Mouse (Mus musculus) C2C12 (cell line): ENCODE measurements around the gene Prox2. TPM values are rescaled to one million over a fixed set of nuclear protein-coding genes. Genes with fewer than 3 reads are reported as not detected.

Experiments
- H3K27me3 ChIP-seq: one replicate; pipeline ENCODE4 v1.6.1; 2011; ENCODE audit not compliant: control insufficient read depth, insufficient read depth, insufficient read length
- H3K36me3 ChIP-seq: one replicate; pipeline ENCODE4 v1.6.1; 2011; ENCODE audit not compliant: control insufficient read depth, insufficient read depth
- H3K4me3 ChIP-seq: one replicate; pipeline ENCODE4 v1.5.1; 2011; ENCODE audit warnings: mild to moderate bottlenecking, control low read depth; ENCODE audit not compliant: poor library complexity, insufficient read depth, severe bottlenecking
- H3K79me2 ChIP-seq: one replicate; pipeline ENCODE4 v1.6.1; 2011; ENCODE audit not compliant: control insufficient read depth, insufficient read depth
- H3K79me3 ChIP-seq: one replicate; pipeline ENCODE4 v1.6.1; 2011; ENCODE audit warnings: low read depth, control low read depth
- H3ac ChIP-seq: one replicate; pipeline ENCODE3; 2011; ENCODE audit warnings: low read depth; ENCODE audit not compliant: control insufficient read depth, insufficient read length
- CEBPB ChIP-seq: IDR thresholded peaks from one replicate; pipeline ENCODE4 v1.6.1; 2011; ENCODE audit warnings: low read depth, mild to moderate bottlenecking, control low read depth, moderate library complexity
- CTCF ChIP-seq: IDR thresholded peaks from one replicate; pipeline ENCODE4 v1.5.1; 2011; ENCODE audit not compliant: control insufficient read depth, insufficient read depth, insufficient read length
- FOSL1 ChIP-seq: IDR thresholded peaks from one replicate; pipeline ENCODE4 v1.8.0; 2011; ENCODE audit warnings: mild to moderate bottlenecking, low read length; ENCODE audit not compliant: poor library complexity, insufficient read depth, severe bottlenecking
- MAX ChIP-seq: IDR thresholded peaks from one replicate; pipeline ENCODE4 v1.6.1; 2011; ENCODE audit warnings: mild to moderate bottlenecking, control low read depth
- MYOD1 ChIP-seq: IDR thresholded peaks from one replicate; pipeline ENCODE4 v1.6.1; 2011; ENCODE audit warnings: low read depth; ENCODE audit not compliant: control insufficient read depth, insufficient read length
- MYOG ChIP-seq: IDR thresholded peaks from one replicate; pipeline ENCODE4 v1.6.1; 2011; ENCODE audit not compliant: control insufficient read depth, insufficient read length; ENCODE audit errors: extremely low read depth
- USF1 ChIP-seq: IDR thresholded peaks from one replicate; pipeline ENCODE4 v1.6.1; 2011; ENCODE audit warnings: low read depth, mild to moderate bottlenecking, control low read depth, moderate library complexity
- polyA plus RNA-seq: library from polyadenylated mRNA; unstranded; fragments of >200 nt; fragmentation: generic; extraction: Trizol; gene quantifications from one replicate; pipeline ENCODE4 v1.2.1, GENCODE M21; 2012; ENCODE audit warnings: missing spikeins

Prox2 gene
- polyA plus RNA-seq, 1 experiment, result 2.0 TPM

- Histone ChIP-seq H3K79me3 (peaks cover 5% of the 10 kb centered on the region), H3K36me3 (peaks cover 93% of the 10 kb centered on the region), H3ac (no peak overlapping the region), H3K4me3 (no peak overlapping the region), H3K79me2 (peaks cover 69% of the 10 kb centered on the region), H3K27me3 (no peaks in the 10 kb centered on the region)
- no peak for TF ChIP-seq CTCF
- no peak for TF ChIP-seq MYOD1
- no peak for TF ChIP-seq MYOG
- no peak for TF ChIP-seq FOSL1
- TF ChIP-seq MAX, result no peak
- no peak for TF ChIP-seq USF1
- TF ChIP-seq CEBPB, result no peak
Measured at GRCm38 (mm10) chr12:85123645-85124044, 13.1 kb upstream of the Prox2 start.

- peaks cover 6% of the 10 kb centered on the region for H3K79me3 ChIP-seq
- H3ac ChIP-seq, result no peak overlapping the region
- H3K36me3 ChIP-seq, result peaks cover 93% of the 10 kb centered on the region
- TF ChIP-seq CTCF (no peak), CEBPB (no peak), MYOD1 (no peak), FOSL1 (no peak), MAX (no peak)
- peaks cover 69% of the 10 kb centered on the region for H3K79me2 ChIP-seq
- no peaks in the 10 kb centered on the region for H3K27me3 ChIP-seq
- no peak overlapping the region for H3K4me3 ChIP-seq
Measured at GRCm38 (mm10) chr12:85123108-85123530, 12.6 kb upstream of the Prox2 start.

- H3K79me2 ChIP-seq, result peaks cover 73% of the 10 kb centered on the region
- TF ChIP-seq MYOD1, result peak; percentile 70
- TF ChIP-seq FOSL1, result no peak
- peaks cover 14% of the 10 kb centered on the region for H3K79me3 ChIP-seq
- H3ac ChIP-seq, result no peak overlapping the region
- no peak overlapping the region for H3K4me3 ChIP-seq
- peaks cover 94% of the 10 kb centered on the region for H3K36me3 ChIP-seq
- no peaks in the 10 kb centered on the region for H3K27me3 ChIP-seq
Measured at GRCm38 (mm10) chr12:85121806-85122459, 11.4 kb upstream of the Prox2 start.

- Histone ChIP-seq H3K79me3 (peaks cover 69% of the 10 kb centered on the region), H3K27me3 (no peaks in the 10 kb centered on the region), H3K79me2 (peaks cover 92% of the 10 kb centered on the region), H3ac (no peak overlapping the region), H3K4me3 (no peak overlapping the region), H3K36me3 (peaks cover 82% of the 10 kb centered on the region)
- no peak for TF ChIP-seq MYOG
- no peak for TF ChIP-seq FOSL1
- TF ChIP-seq CTCF, result no peak
Measured at GRCm38 (mm10) chr12:85115678-85116077, 5.1 kb upstream of the Prox2 start.

- Histone ChIP-seq H3K79me2 (peaks cover 87% of the 10 kb centered on the region), H3K36me3 (peaks cover 64% of the 10 kb centered on the region), H3ac (no peak overlapping the region), H3K4me3 (no peak overlapping the region), H3K27me3 (no peaks in the 10 kb centered on the region), H3K79me3 (peaks cover 68% of the 10 kb centered on the region)
- no peak for TF ChIP-seq FOSL1
- no peak for TF ChIP-seq MYOG
Measured at GRCm38 (mm10) chr12:85113917-85114316, 3.4 kb upstream of the Prox2 start.

GRCm38 (mm10) chr12:85113337-85113736, 2.8 kb upstream of the Prox2 start:
- no peak overlapping the region for H3K4me3 ChIP-seq
- H3K79me2 ChIP-seq, result peaks cover 81% of the 10 kb centered on the region
- no peaks in the 10 kb centered on the region for H3K27me3 ChIP-seq
- peaks cover 58% of the 10 kb centered on the region for H3K36me3 ChIP-seq
- peaks cover 67% of the 10 kb centered on the region for H3K79me3 ChIP-seq
- TF ChIP-seq CEBPB (no peak), CTCF (no peak), FOSL1 (no peak), MYOG (no peak), MAX (no peak), USF1 (no peak), MYOD1 (no peak)
- no peak overlapping the region for H3ac ChIP-seq

GRCm38 (mm10) chr12:85112550-85113251, 2.1 kb upstream of the Prox2 start:
- peaks cover 52% of the 10 kb centered on the region for H3K36me3 ChIP-seq
- no peaks in the 10 kb centered on the region for H3K27me3 ChIP-seq
- H3K79me3 ChIP-seq, result peaks cover 61% of the 10 kb centered on the region
- H3K79me2 ChIP-seq, result peaks cover 75% of the 10 kb centered on the region
- H3ac ChIP-seq, result no peak overlapping the region
- no peak for TF ChIP-seq MYOD1
- TF ChIP-seq MYOG, result no peak
- TF ChIP-seq FOSL1, result no peak
- TF ChIP-seq USF1, result no peak
- TF ChIP-seq CTCF, result no peak
- TF ChIP-seq CEBPB, result no peak
- no peak for TF ChIP-seq MAX
- H3K4me3 ChIP-seq, result no peak overlapping the region
